Mouse (Mus musculus) neural tube, embryonic 13.5 days (tissue): ENCODE results near the gene Ugt1a5. TPM values are rescaled to one million over a fixed set of nuclear protein-coding genes. Genes with fewer than 3 reads are reported as not detected.
"Not testable (repeated sequence)": the region's sequence is repeated elsewhere in the genome, so short reads cannot be mapped to it uniquely, and the experiment has no call there.

Source experiments
- ATAC-seq: fragments of 200-750 bp; cut with Nextera tagmentation; 2 replicates; pipeline ENCODE4 v1.8.0; 2017; ENCODE audit warnings: low read depth, mild to moderate bottlenecking, moderate TSS enrichment, moderate library complexity
- H3K27ac ChIP-seq: fragments of 300-500 bp; sonication (generic); replicated peaks from 2 replicates; pipeline ENCODE4 v1.5.1; 2015; ENCODE audit warnings: moderate library complexity, mild to moderate bottlenecking, inconsistent platforms
- H3K27me3 ChIP-seq: fragments of 300-500 bp; sonication (generic); 2 replicates; pipeline ENCODE4 v1.6.1; 2015; ENCODE audit warnings: mild to moderate bottlenecking, inconsistent platforms
- H3K36me3 ChIP-seq: fragments of 300-500 bp; sonication (generic); 2 replicates; pipeline ENCODE4 v1.6.1; 2015; ENCODE audit warnings: mild to moderate bottlenecking, inconsistent platforms
- H3K4me1 ChIP-seq: fragments of 300-500 bp; sonication (generic); replicated peaks from 2 replicates; pipeline ENCODE4 v1.6.1; 2015; ENCODE audit warnings: inconsistent platforms
- H3K4me2 ChIP-seq: fragments of 300-500 bp; sonication (generic); 2 replicates; pipeline ENCODE4 v1.6.1; 2015; ENCODE audit warnings: inconsistent platforms, mild to moderate bottlenecking, moderate library complexity
- H3K4me3 ChIP-seq: fragments of 300-500 bp; sonication (generic); 2 replicates; pipeline ENCODE4 v1.5.1; 2015; ENCODE audit warnings: mild to moderate bottlenecking, inconsistent platforms
- H3K9ac ChIP-seq: fragments of 300-500 bp; sonication (generic); 2 replicates; pipeline ENCODE4 v1.6.1; 2015; ENCODE audit warnings: moderate library complexity, mild to moderate bottlenecking, inconsistent platforms
- H3K9me3 ChIP-seq: fragments of 300-500 bp; sonication (generic); 2 replicates; pipeline ENCODE4 v1.6.1; 2016; ENCODE audit warnings: inconsistent platforms
- WGBS: fragments of 180-500 bp; shearing (Covaris S2); methylation state at CpG from one replicate; pipeline ENCODE4 v1.1.7; 2015; 5-methylcytosine and 5-hydroxymethylcytosine counted together
- polyA plus RNA-seq: library from polyadenylated mRNA; unstranded; fragments of >200 nt; fragmentation: Nextera tagmentation; extraction: Ambion mirVana; gene quantifications from 2 replicates; pipeline ENCODE4 v1.2.1, GENCODE M21; 2015

The Ugt1a5 gene
- polyA plus RNA-seq, 1 experiment from 2014 or later = not detected

- H3K27me3 ChIP-seq = no peaks in the 10 kb centered on the region
- H3K27ac ChIP-seq = no peak overlapping the region
- no peaks in the 10 kb centered on the region for H3K36me3 ChIP-seq
- no peak for ATAC-seq
- no peak overlapping the region for H3K4me2 ChIP-seq
- peaks cover 48% of the 10 kb centered on the region for H3K9me3 ChIP-seq
- H3K4me3 ChIP-seq = no peak overlapping the region
- WGBS = 75% methylated on average over 9 of the region's 9 CpGs
- no peak overlapping the region for H3K9ac ChIP-seq
- H3K4me1 ChIP-seq = no peaks in the 10 kb centered on the region
Measured at GRCm38 (mm10) chr1:88218051-88218450, 52.2 kb downstream of the Ugt1a5 start.

- Histone ChIP-seq H3K9me3 (peaks cover 43% of the 10 kb centered on the region), H3K36me3 (no peaks in the 10 kb centered on the region), H3K4me1 (no peaks in the 10 kb centered on the region), H3K4me3 (no peak overlapping the region), H3K4me2 (no peak overlapping the region), H3K27me3 (no peaks in the 10 kb centered on the region), H3K27ac (no peak overlapping the region), H3K9ac (no peak overlapping the region)
- ATAC-seq = no peak
- 48% methylated on average over 4 of the region's 4 CpGs for WGBS
Measured at GRCm38 (mm10) chr1:88218591-88218990, 52.8 kb downstream of the Ugt1a5 start.

GRCm38 (mm10) chr1:88219054-88219453 is 53.2 kb downstream of the Ugt1a5 start:
- Histone ChIP-seq H3K36me3 (no peaks in the 10 kb centered on the region), H3K4me2 (no peak overlapping the region), H3K4me3 (no peak overlapping the region), H3K27me3 (no peaks in the 10 kb centered on the region), H3K9ac (no peak overlapping the region), H3K27ac (no peak overlapping the region), H3K4me1 (no peaks in the 10 kb centered on the region), H3K9me3 (peaks cover 38% of the 10 kb centered on the region)
- WGBS = 16% methylated on average over 1 of the region's 1 CpGs
- no peak for ATAC-seq

DNA sequence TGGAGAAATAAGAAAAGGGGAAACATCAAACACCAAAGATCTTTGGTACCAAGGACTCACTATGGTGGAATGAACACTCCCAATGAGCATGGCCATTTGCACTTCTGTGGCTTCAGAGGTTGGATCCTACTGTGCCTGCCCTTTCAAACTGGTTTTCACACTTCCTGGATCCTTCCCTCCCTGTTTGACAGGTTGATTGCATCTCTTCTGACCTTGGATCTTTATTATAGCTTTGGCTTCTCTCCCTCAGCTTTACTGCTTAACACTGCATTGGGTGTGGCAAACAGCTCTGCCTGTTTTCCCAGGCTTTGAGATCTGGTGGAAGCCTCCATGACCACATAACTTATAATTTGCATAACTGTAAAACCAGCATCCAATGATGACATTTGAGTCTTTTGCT is 54.5 kb downstream of the Ugt1a5 start:
- no peak overlapping the region for H3K27ac ChIP-seq
- no peak overlapping the region for H3K9ac ChIP-seq
- H3K4me2 ChIP-seq = no peak overlapping the region
- peaks cover 28% of the 10 kb centered on the region for H3K9me3 ChIP-seq
- H3K4me1 ChIP-seq = no peaks in the 10 kb centered on the region
- H3K27me3 ChIP-seq = no peaks in the 10 kb centered on the region
- ATAC-seq = no peak
- no peaks in the 10 kb centered on the region for H3K36me3 ChIP-seq
- H3K4me3 ChIP-seq = no peak overlapping the region

- WGBS = 54% methylated on average over 2 of the region's 2 CpGs
Measured at GRCm38 (mm10) chr1:88222216-88222615, 56.4 kb downstream of the Ugt1a5 start.

DNA sequence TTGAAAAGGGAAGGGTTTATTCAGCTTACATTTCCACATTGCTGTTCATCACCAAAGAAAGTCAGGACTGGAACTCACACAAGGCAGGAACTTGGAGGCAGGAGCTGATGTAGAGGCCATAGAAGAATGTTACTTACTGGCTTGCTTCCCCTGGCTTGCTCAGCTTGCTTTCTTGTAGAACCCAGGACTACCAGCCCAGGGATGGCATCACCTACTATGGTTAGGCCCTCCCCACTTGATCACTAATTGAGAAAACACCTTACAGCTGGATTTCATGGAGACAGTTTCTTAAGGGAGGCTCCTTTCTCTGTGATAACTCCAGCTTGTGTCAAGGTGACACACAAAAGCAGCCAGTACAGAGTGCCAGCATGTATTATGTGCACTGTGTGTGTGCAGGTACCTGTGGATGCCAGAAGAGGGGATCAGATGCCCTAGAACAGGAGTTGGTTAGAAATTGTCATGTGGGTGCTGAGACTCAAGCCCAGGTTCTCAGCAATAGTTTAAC is 57.3 kb downstream of the Ugt1a5 start:
- H3K4me2 ChIP-seq, H3K9ac ChIP-seq, H3K4me1 ChIP-seq, H3K4me3 ChIP-seq, ATAC-seq, H3K27me3 ChIP-seq, H3K27ac ChIP-seq, H3K36me3 ChIP-seq: not testable (repeated sequence)
- peaks cover 33% of the 10 kb centered on the region for H3K9me3 ChIP-seq

More at GRCm38 (mm10) chr1:88222216-88222615, 56.4 kb downstream of the Ugt1a5 start:
- no peaks in the 10 kb centered on the region for H3K36me3 ChIP-seq
- H3K27ac ChIP-seq = no peak overlapping the region
- H3K9ac ChIP-seq = no peak overlapping the region
- H3K4me3 ChIP-seq = no peak overlapping the region
- H3K4me2 ChIP-seq = no peak overlapping the region
- no peaks in the 10 kb centered on the region for H3K4me1 ChIP-seq
- peaks cover 30% of the 10 kb centered on the region for H3K9me3 ChIP-seq
- no peak for ATAC-seq
- H3K27me3 ChIP-seq = no peaks in the 10 kb centered on the region

DNA sequence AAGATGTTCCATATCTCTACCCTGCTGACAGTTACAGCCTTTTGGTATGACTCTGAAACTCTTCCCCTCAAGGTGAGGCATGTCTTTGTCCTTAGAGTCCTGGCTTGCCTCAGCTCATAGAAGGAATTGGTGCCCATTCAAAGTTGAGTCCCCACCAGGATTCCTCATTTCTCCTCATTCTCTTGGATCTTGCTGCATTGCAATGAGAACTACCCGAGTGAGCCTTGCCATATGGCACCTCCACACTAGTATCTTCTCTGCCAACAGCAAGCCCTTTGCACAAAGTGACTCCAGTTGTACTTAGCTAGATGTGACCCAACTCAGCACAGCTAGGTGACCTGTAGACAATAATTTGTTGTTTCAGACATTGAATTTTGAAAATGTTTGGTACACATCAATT is 57.8 kb downstream of the Ugt1a5 start:
- 61% methylated on average over 1 of the region's 1 CpGs for WGBS
- no peak overlapping the region for H3K9ac ChIP-seq
- H3K27ac ChIP-seq = no peak overlapping the region

GRCm38 (mm10) chr1:88224029-88224776 is 58.4 kb downstream of the Ugt1a5 start:
- Histone ChIP-seq H3K4me1 (no peaks in the 10 kb centered on the region), H3K36me3 (no peaks in the 10 kb centered on the region), H3K4me2 (no peak overlapping the region), H3K9ac (no peak overlapping the region), H3K4me3 (no peak overlapping the region), H3K27ac (no peak overlapping the region), H3K27me3 (no peaks in the 10 kb centered on the region), H3K9me3 (peaks cover 45% of the 10 kb centered on the region)
- no peak for ATAC-seq
- 68% methylated on average over 2 of the region's 2 CpGs for WGBS

More for the DNA sequence above, 57.8 kb downstream of the Ugt1a5 start:
- Histone ChIP-seq H3K27me3 (no peaks in the 10 kb centered on the region), H3K4me2 (no peak overlapping the region), H3K4me3 (no peak overlapping the region), H3K36me3 (no peaks in the 10 kb centered on the region), H3K4me1 (no peaks in the 10 kb centered on the region), H3K9me3 (peaks cover 39% of the 10 kb centered on the region)
- no peak for ATAC-seq

- ATAC-seq, H3K4me2 ChIP-seq, H3K27ac ChIP-seq, H3K27me3 ChIP-seq, H3K36me3 ChIP-seq, H3K4me3 ChIP-seq, H3K9ac ChIP-seq, H3K4me1 ChIP-seq: not testable (repeated sequence)
- 42% methylated on average over 2 of the region's 2 CpGs for WGBS
- peaks cover 56% of the 10 kb centered on the region for H3K9me3 ChIP-seq
Measured at GRCm38 (mm10) chr1:88225301-88225700, 59.5 kb downstream of the Ugt1a5 start.

- Histone ChIP-seq H3K9ac (no peak overlapping the region), H3K27me3 (no peaks in the 10 kb centered on the region), H3K4me3 (no peak overlapping the region), H3K27ac (no peak overlapping the region), H3K9me3 (peaks cover 60% of the 10 kb centered on the region), H3K36me3 (no peaks in the 10 kb centered on the region), H3K4me2 (no peak overlapping the region), H3K4me1 (no peaks in the 10 kb centered on the region)
- no peak for ATAC-seq
Measured at GRCm38 (mm10) chr1:88225741-88226140, 59.9 kb downstream of the Ugt1a5 start.

- Histone ChIP-seq H3K9ac (no peak within 1 kb of the TSS), H3K36me3 (no peaks in the 10 kb centered on the region), H3K27me3 (no peaks in the 10 kb centered on the region), H3K4me1 (no peaks in the 10 kb centered on the region), H3K9me3 (peaks cover 71% of the 10 kb centered on the region), H3K27ac (no peak within 1 kb of the TSS), H3K4me2 (no peak within 1 kb of the TSS), H3K4me3 (no peak within 1 kb of the TSS)
- no peak for ATAC-seq
- WGBS = 55% methylated on average over 5 of the region's 5 CpGs
Measured at GRCm38 (mm10) chr1:88226670-88227379, 61.0 kb downstream of the Ugt1a5 start, which contains the start of gene Mroh2a. TSS of gene Mroh2a (plus strand) at chr1:88226986.

DNA sequence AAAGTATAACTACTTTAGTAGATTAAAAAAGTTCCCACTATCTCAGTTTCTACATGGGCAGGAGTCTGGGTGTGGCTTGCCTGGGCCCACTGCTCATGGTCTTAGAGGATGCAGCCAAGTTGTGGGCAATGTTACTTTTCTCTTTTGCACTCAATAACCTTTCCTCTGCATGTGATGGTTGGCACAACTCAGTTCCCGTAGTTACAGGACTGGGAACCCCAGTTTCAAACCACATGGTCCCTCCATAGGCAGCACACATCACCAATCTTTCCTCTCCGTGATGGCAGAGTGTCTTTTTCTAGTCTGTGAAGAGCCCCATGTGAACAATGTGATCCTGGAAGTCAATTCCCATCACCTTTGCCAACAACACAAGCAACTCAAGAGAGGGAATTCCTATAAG is 61.7 kb downstream of the Ugt1a5 start:
- H3K4me1 ChIP-seq = no peaks in the 10 kb centered on the region
- H3K36me3 ChIP-seq = no peaks in the 10 kb centered on the region
- H3K27ac ChIP-seq = no peak overlapping the region
- H3K9me3 ChIP-seq = peaks cover 73% of the 10 kb centered on the region
- H3K27me3 ChIP-seq = no peaks in the 10 kb centered on the region
- H3K4me2 ChIP-seq = no peak overlapping the region
- no peak for ATAC-seq
- H3K4me3 ChIP-seq = no peak overlapping the region
- no peak overlapping the region for H3K9ac ChIP-seq
- 57% methylated on average over 2 of the region's 2 CpGs for WGBS
